Mouse (Mus musculus) lung, embryonic 16.5 days (tissue): ENCODE measurements at regions not wholly inside any gene's neighbourhood (a gene's known extent, or its start where the extent isn't known, plus 50 kb on each side); places are given as distances from the start of the nearest gene placed in this dataset.

Source experiments
- ATAC-seq: fragments of 200-750 bp; cut with Nextera tagmentation; 2 replicates; pipeline ENCODE4 v1.8.0; 2017; ENCODE audit warnings: low read depth, mild to moderate bottlenecking, moderate library complexity
- H3K27ac ChIP-seq: fragments of 300-500 bp; sonication (generic); 2 replicates; pipeline ENCODE4 v1.5.1; 2014; ENCODE audit warnings: mild to moderate bottlenecking, control low read depth, low read length
- H3K27me3 ChIP-seq: fragments of 300-500 bp; sonication (generic); 2 replicates; pipeline ENCODE4 v1.6.1; 2014; ENCODE audit warnings: low read depth, low read length, mixed read lengths; ENCODE audit not compliant: control insufficient read depth, insufficient read depth
- H3K36me3 ChIP-seq: fragments of 300-500 bp; sonication (generic); 2 replicates; pipeline ENCODE4 v1.6.1; 2014; ENCODE audit warnings: low read length; ENCODE audit not compliant: control insufficient read depth, insufficient read depth
- H3K4me1 ChIP-seq: fragments of 300-500 bp; sonication (generic); replicated peaks from 2 replicates; pipeline ENCODE4 v1.6.1; 2014; ENCODE audit warnings: low read length, mixed read lengths; ENCODE audit not compliant: control insufficient read depth, insufficient read depth
- H3K4me2 ChIP-seq: fragments of 300-500 bp; sonication (generic); 2 replicates; pipeline ENCODE4 v1.6.1; 2014; ENCODE audit warnings: low read depth, low read length, control low read depth
- H3K4me3 ChIP-seq: fragments of 300-500 bp; sonication (generic); 2 replicates; pipeline ENCODE4 v1.5.1; 2014; ENCODE audit warnings: mild to moderate bottlenecking, low read length, control low read depth
- H3K9ac ChIP-seq: fragments of 300-500 bp; sonication (generic); 2 replicates; pipeline ENCODE4 v1.6.1; 2014; ENCODE audit warnings: low read length, control low read depth
- H3K9me3 ChIP-seq: fragments of 300-500 bp; sonication (generic); 2 replicates; pipeline ENCODE4 v1.6.1; 2016; ENCODE audit warnings: low read length; ENCODE audit not compliant: control insufficient read depth
- WGBS: fragments of 180-500 bp; shearing (Covaris S2); extraction: QIAGEN DNeasy Blood & Tissue Kit; methylation state at CpG from one replicate; pipeline ENCODE4 v1.1.7; 2014; 5-methylcytosine and 5-hydroxymethylcytosine counted together

- no peak for ATAC-seq
- Histone ChIP-seq H3K4me1 (no peaks in the 10 kb centered on the region), H3K27me3 (no peaks in the 10 kb centered on the region), H3K36me3 (no peaks in the 10 kb centered on the region), H3K4me3 (no peak overlapping the region), H3K4me2 (no peak overlapping the region), H3K9ac (no peak overlapping the region), H3K9me3 (no peaks in the 10 kb centered on the region), H3K27ac (no peak overlapping the region)
- WGBS, result 89% methylated on average over 11 of the region's 11 CpGs
Observed at GRCm38 (mm10) chr4:47534959-47535358, 60.5 kb downstream of the Sec61b start.

GRCm38 (mm10) chr4:47567694-47568093 is 93.2 kb downstream of the Sec61b start:
- Histone ChIP-seq H3K4me3 (no peak overlapping the region), H3K4me1 (no peaks in the 10 kb centered on the region), H3K27me3 (no peaks in the 10 kb centered on the region), H3K27ac (no peak overlapping the region), H3K36me3 (no peaks in the 10 kb centered on the region), H3K9me3 (no peaks in the 10 kb centered on the region), H3K9ac (no peak overlapping the region), H3K4me2 (no peak overlapping the region)
- no peak for ATAC-seq
- WGBS, result 67% methylated on average over 3 of the region's 3 CpGs

- H3K4me3 ChIP-seq, result no peak overlapping the region
- H3K36me3 ChIP-seq, result no peaks in the 10 kb centered on the region
- ATAC-seq, result no peak
- H3K9ac ChIP-seq, result no peak overlapping the region
- H3K27me3 ChIP-seq, result no peaks in the 10 kb centered on the region
- H3K4me2 ChIP-seq, result no peak overlapping the region
- H3K9me3 ChIP-seq, result no peaks in the 10 kb centered on the region
- H3K27ac ChIP-seq, result no peak overlapping the region
- no peaks in the 10 kb centered on the region for H3K4me1 ChIP-seq
- 85% methylated on average over 5 of the region's 5 CpGs for WGBS
Observed at GRCm38 (mm10) chr4:47570846-47571245, 96.4 kb downstream of the Sec61b start.

GRCm38 (mm10) chr4:47576011-47576410 is 101.6 kb downstream of the Sec61b start:
- Histone ChIP-seq H3K4me1 (no peaks in the 10 kb centered on the region), H3K27me3 (no peaks in the 10 kb centered on the region), H3K4me2 (no peak overlapping the region), H3K4me3 (no peak overlapping the region), H3K9ac (no peak overlapping the region), H3K9me3 (no peaks in the 10 kb centered on the region), H3K27ac (no peak overlapping the region), H3K36me3 (no peaks in the 10 kb centered on the region)
- WGBS, result 77% methylated on average over 4 of the region's 4 CpGs
- ATAC-seq, result no peak

GRCm38 (mm10) chr4:47577490-47577889 is 103.0 kb downstream of the Sec61b start:
- 85% methylated on average over 3 of the region's 3 CpGs for WGBS
- ATAC-seq, result no peak

GRCm38 (mm10) chr4:47578637-47579036 is 104.2 kb downstream of the Sec61b start:
- Histone ChIP-seq H3K4me3 (no peak overlapping the region), H3K4me2 (no peak overlapping the region), H3K27me3 (no peaks in the 10 kb centered on the region), H3K4me1 (no peaks in the 10 kb centered on the region), H3K9me3 (no peaks in the 10 kb centered on the region), H3K9ac (no peak overlapping the region), H3K36me3 (no peaks in the 10 kb centered on the region), H3K27ac (no peak overlapping the region)
- ATAC-seq, result no peak
- WGBS, result 78% methylated on average over 10 of the region's 10 CpGs

More at GRCm38 (mm10) chr4:47577490-47577889, 103.0 kb downstream of the Sec61b start:
- no peak overlapping the region for H3K4me2 ChIP-seq
- H3K4me3 ChIP-seq, result no peak overlapping the region
- no peaks in the 10 kb centered on the region for H3K27me3 ChIP-seq
- H3K4me1 ChIP-seq, result no peaks in the 10 kb centered on the region
- H3K9me3 ChIP-seq, result no peaks in the 10 kb centered on the region
- H3K36me3 ChIP-seq, result no peaks in the 10 kb centered on the region
- no peak overlapping the region for H3K9ac ChIP-seq
- no peak overlapping the region for H3K27ac ChIP-seq

GRCm38 (mm10) chr4:47580556-47580955 is 106.1 kb downstream of the Sec61b start:
- no peaks in the 10 kb centered on the region for H3K36me3 ChIP-seq
- 86% methylated on average over 5 of the region's 5 CpGs for WGBS

GRCm38 (mm10) chr4:47587256-47587655 is 112.8 kb downstream of the Sec61b start:
- H3K9me3 ChIP-seq, result no peaks in the 10 kb centered on the region
- H3K9ac ChIP-seq, result no peak overlapping the region
- 38% methylated on average over 5 of the region's 5 CpGs for WGBS
- H3K36me3 ChIP-seq, result no peaks in the 10 kb centered on the region
- H3K27ac ChIP-seq, result no peak overlapping the region
- H3K4me2 ChIP-seq, result no peak overlapping the region
- ATAC-seq, result peak; percentile 52; the same call in 1 of the 2 replicates
- no peaks in the 10 kb centered on the region for H3K27me3 ChIP-seq
- H3K4me1 ChIP-seq, result no peaks in the 10 kb centered on the region
- H3K4me3 ChIP-seq, result no peak overlapping the region

More at GRCm38 (mm10) chr4:47580556-47580955, 106.1 kb downstream of the Sec61b start:
- H3K27ac ChIP-seq, result no peak overlapping the region
- no peak overlapping the region for H3K4me3 ChIP-seq
- H3K4me2 ChIP-seq, result no peak overlapping the region
- no peaks in the 10 kb centered on the region for H3K9me3 ChIP-seq
- no peak for ATAC-seq
- H3K4me1 ChIP-seq, result no peaks in the 10 kb centered on the region
- H3K27me3 ChIP-seq, result no peaks in the 10 kb centered on the region
- H3K9ac ChIP-seq, result no peak overlapping the region

GRCm38 (mm10) chr4:47592271-47592986 is 118.0 kb downstream of the Sec61b start:
- H3K4me2 ChIP-seq, result no peak overlapping the region
- no peak overlapping the region for H3K27ac ChIP-seq
- H3K27me3 ChIP-seq, result no peaks in the 10 kb centered on the region
- ATAC-seq, result no peak
- 81% methylated on average over 11 of the region's 11 CpGs for WGBS
- H3K9me3 ChIP-seq, result no peaks in the 10 kb centered on the region
- no peaks in the 10 kb centered on the region for H3K36me3 ChIP-seq
- H3K9ac ChIP-seq, result no peak overlapping the region
- H3K4me3 ChIP-seq, result no peak overlapping the region
- no peaks in the 10 kb centered on the region for H3K4me1 ChIP-seq
